Comparison of ENCODE assay signal across 8 mouse cellular contexts in the genomic region with DNA sequence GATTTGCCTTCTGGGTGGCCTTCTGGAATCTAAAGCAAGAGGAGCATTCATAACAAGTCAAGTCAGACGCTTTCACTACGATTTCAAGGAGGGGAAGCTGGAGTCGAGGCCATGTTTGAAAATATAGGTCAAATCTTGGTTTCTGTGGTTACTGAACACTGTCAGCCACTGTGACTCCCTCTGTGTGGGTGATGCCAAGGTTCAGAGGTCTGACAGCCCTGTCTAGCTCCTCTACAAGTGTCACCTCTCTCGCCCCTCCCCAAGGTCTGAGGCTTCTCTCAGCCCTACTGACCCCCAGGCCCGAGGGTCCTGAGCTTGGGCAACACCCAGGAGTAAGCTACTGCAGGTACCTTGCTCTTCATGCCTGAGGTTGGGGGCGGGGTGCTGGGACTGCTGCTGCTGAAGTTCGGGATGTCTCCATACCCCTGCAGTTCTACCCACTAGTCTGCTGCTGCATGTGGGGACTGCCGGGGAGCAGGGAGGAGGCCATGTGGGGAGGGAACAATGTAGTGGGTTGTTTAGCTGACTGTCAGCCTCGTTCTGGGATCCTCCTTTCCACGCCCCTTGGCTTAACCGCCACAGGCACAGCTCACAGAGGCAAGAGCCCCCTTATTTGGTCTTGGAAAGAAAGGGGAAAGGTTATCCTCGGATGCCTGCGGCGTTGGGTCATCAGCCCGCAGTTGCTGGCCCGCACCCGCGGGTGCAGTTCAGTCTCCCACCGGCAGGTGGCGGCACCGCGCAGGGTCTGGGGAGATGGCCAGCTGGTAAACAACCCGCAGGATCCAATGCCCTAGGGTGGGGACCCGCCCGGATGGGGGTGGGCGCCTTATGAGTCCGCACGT. TPM values are rescaled to one million over a fixed set of nuclear protein-coding genes. Genes with fewer than 3 reads are reported as not detected.
DNase-seq lines count a peak whose midpoint lies in the region; ATAC-seq lines count a peak whose summit lies in the region.

No protein-coding gene starts in this region.

- H3K4me1 ChIP-seq in forebrain, embryonic 12.5 days = peaks cover 11% of the 10 kb centered on the region; the same call in 1 of the 2 replicates
- peaks cover 4% of the 10 kb centered on the region for H3K4me1 ChIP-seq in heart, embryonic 16.5 days (ENCODE audit: control insufficient read depth, insufficient read depth, low read length)
- peaks cover 10% of the 10 kb centered on the region for H3K4me1 ChIP-seq in liver, embryonic 13.5 days (replicated peaks)
- peaks cover 5% of the 10 kb centered on the region; the same call in 1 of the 2 replicates for H3K4me1 ChIP-seq in stomach, embryonic 15.5 days

- WGBS in forebrain, embryonic 12.5 days = 17% methylated on average over 28 of the region's 28 CpGs
- 13% methylated on average over 28 of the region's 28 CpGs for WGBS in heart, embryonic 16.5 days
- WGBS in liver, embryonic 13.5 days (ENCODE audit: insufficient replicate concordance) = 10% methylated on average over 28 of the region's 28 CpGs
- WGBS in stomach, embryonic 15.5 days = 11% methylated on average over 28 of the region's 28 CpGs

- no peaks in the 10 kb centered on the region for H3K9me3 ChIP-seq in forebrain, embryonic 12.5 days
- H3K9me3 ChIP-seq in heart, embryonic 16.5 days (replicated peaks; ENCODE audit: control insufficient read depth, low read length) = no peaks in the 10 kb centered on the region
- no peaks in the 10 kb centered on the region for H3K9me3 ChIP-seq in liver, embryonic 13.5 days (replicated peaks)
- H3K9me3 ChIP-seq in stomach, embryonic 15.5 days = no peaks in the 10 kb centered on the region

- peak; percentile 72 for ATAC-seq in forebrain, embryonic 12.5 days (ENCODE audit: low FRiP score)
- peak; percentile 82 for ATAC-seq in heart, embryonic 16.5 days (replicated peaks; ENCODE audit: extremely low read depth, insufficient read depth, low FRiP score)
- peak; percentile 45 for ATAC-seq in liver, embryonic 13.5 days (ENCODE audit: low read depth)
- ATAC-seq in stomach, embryonic 15.5 days (ENCODE audit: insufficient read depth, low FRiP score, low read depth) = peak; percentile 75; the same call in 1 of the 2 replicates

- no peak overlapping the region for H3K27ac ChIP-seq in forebrain, embryonic 12.5 days
- H3K27ac ChIP-seq in heart, embryonic 16.5 days (ENCODE audit: low read length) = 0 out of 2 replicates have a peak overlapping the region, but pooled peaks have one; percentile 20
- H3K27ac ChIP-seq in liver, embryonic 13.5 days = no peak overlapping the region
- no peak overlapping the region for H3K27ac ChIP-seq in stomach, embryonic 15.5 days

- H3K36me3 ChIP-seq in forebrain, embryonic 12.5 days (replicated peaks) = no peaks in the 10 kb centered on the region
- no peaks in the 10 kb centered on the region for H3K36me3 ChIP-seq in heart, embryonic 16.5 days (ENCODE audit: control insufficient read depth, insufficient read depth)
- H3K36me3 ChIP-seq in liver, embryonic 13.5 days = no peaks in the 10 kb centered on the region
- H3K36me3 ChIP-seq in stomach, embryonic 15.5 days = no peaks in the 10 kb centered on the region

- H3K9ac ChIP-seq in forebrain, embryonic 12.5 days = peak overlapping the region; percentile 17; the same call in 1 of the 2 replicates
- H3K9ac ChIP-seq in heart, embryonic 16.5 days (ENCODE audit: low read length) = peak overlapping the region; percentile 56
- H3K9ac ChIP-seq in liver, embryonic 13.5 days = no peak overlapping the region
- H3K9ac ChIP-seq in stomach, embryonic 15.5 days = no peak overlapping the region

- H3K4me3 ChIP-seq in forebrain, embryonic 12.5 days (replicated peaks) = peak overlapping the region; percentile 37
- H3K4me3 ChIP-seq in heart, embryonic 16.5 days (ENCODE audit: low read length) = peak overlapping the region; percentile 51
- peak overlapping the region; percentile 18 for H3K4me3 ChIP-seq in liver, embryonic 13.5 days (replicated peaks)
- H3K4me3 ChIP-seq in stomach, embryonic 15.5 days (replicated peaks) = peak overlapping the region; percentile 35

- peak overlapping the region; percentile 68 for H3K4me2 ChIP-seq in forebrain, embryonic 12.5 days
- peak overlapping the region; percentile 70 for H3K4me2 ChIP-seq in heart, embryonic 16.5 days (ENCODE audit: low read depth, low read length)
- peak overlapping the region; percentile 59 for H3K4me2 ChIP-seq in liver, embryonic 13.5 days
- H3K4me2 ChIP-seq in stomach, embryonic 15.5 days = peak overlapping the region; percentile 68

- H3K27me3 ChIP-seq in forebrain, embryonic 12.5 days = peaks cover 12% of the 10 kb centered on the region
- H3K27me3 ChIP-seq in heart, embryonic 16.5 days (ENCODE audit: control insufficient read depth, insufficient read depth, low read length) = no peaks in the 10 kb centered on the region
- peaks cover 21% of the 10 kb centered on the region; the same call in 1 of the 2 replicates for H3K27me3 ChIP-seq in liver, embryonic 13.5 days
- no peaks in the 10 kb centered on the region for H3K27me3 ChIP-seq in stomach, embryonic 15.5 days (replicated peaks)

- peak; percentile 67 to 71 for DNase-seq in CD8-positive naive resting alpha-beta T cell, adult 2 months (ENCODE audit: low read depth in 2 of 2, low spot score in 2 of 2)
- peak; percentile 21 for DNase-seq in c-Kit-positive CD71-positive TER-119-negative erythroid progenitor cells, embryonic 14.5 days (ENCODE audit: low read depth)
- DNase-seq in kidney, postnatal 14 days = peak; percentile 87
- DNase-seq in liver, embryonic 13.5 days = peak; percentile 58
- peak; percentile 94 for DNase-seq in neural tube, embryonic 10.5 days (ENCODE audit: extremely low spot score, low spot score)

RNA-seq across cellular contexts. Expression of gene Synm, which starts 43.7 kb away (rescaled TPM):
- polyA plus RNA-seq in forebrain, embryonic 12.5 days (2016; fragmentation: Nextera tagmentation; extraction: Ambion mirVana) = 1.1 and 1.4 TPM in 2 replicates
- polyA plus RNA-seq in heart, embryonic 16.5 days (2015; fragmentation: Nextera tagmentation; extraction: Ambion mirVana) = 3.3 and 3.8 TPM in 2 replicates
- polyA plus RNA-seq in liver, embryonic 13.5 days (2015; fragmentation: Nextera tagmentation; extraction: Ambion mirVana) = 0.07 and 0.14 TPM in 2 replicates
- 7.1 and 7.8 TPM in 2 replicates for polyA plus RNA-seq in stomach, embryonic 15.5 days (2015; fragmentation: Nextera tagmentation; extraction: Ambion mirVana)

Comparison
In these comparisons a context has a peak if more than half of its experiments do, and no peak if none do; other contexts are left out.
1. DNase-seq: peak in every context shown above with its lines; median percentile 94 in neural tube, embryonic 10.5 days; 87 in kidney, postnatal 14 days; 69 in CD8-positive naive resting alpha-beta T cell, adult 2 months; 58 in liver, embryonic 13.5 days; 21 in c-Kit-positive CD71-positive TER-119-negative erythroid progenitor cells, embryonic 14.5 days.
2. H3K9ac ChIP-seq: peak in forebrain, embryonic 12.5 days (single experiment) and heart, embryonic 16.5 days (single experiment); none in liver, embryonic 13.5 days (single experiment) and stomach, embryonic 15.5 days (single experiment).
3. Peak in every context shown above with its lines, with median percentiles within 50 percentile points of each other: ATAC-seq, H3K4me2 ChIP-seq and H3K4me3 ChIP-seq.